Mouse (Mus musculus): ENCODE measurements around the gene Pgm2. TPM values are rescaled to one million over a fixed set of nuclear protein-coding genes. Genes with fewer than 3 reads are reported as not detected.

The Pgm2 gene
- total RNA-seq (2022): 10 to 100 TPM in 2 of 4 experiments, 1 to 10 TPM in 2; 10.0 to 12.6 (median 10.4) TPM

DNA sequence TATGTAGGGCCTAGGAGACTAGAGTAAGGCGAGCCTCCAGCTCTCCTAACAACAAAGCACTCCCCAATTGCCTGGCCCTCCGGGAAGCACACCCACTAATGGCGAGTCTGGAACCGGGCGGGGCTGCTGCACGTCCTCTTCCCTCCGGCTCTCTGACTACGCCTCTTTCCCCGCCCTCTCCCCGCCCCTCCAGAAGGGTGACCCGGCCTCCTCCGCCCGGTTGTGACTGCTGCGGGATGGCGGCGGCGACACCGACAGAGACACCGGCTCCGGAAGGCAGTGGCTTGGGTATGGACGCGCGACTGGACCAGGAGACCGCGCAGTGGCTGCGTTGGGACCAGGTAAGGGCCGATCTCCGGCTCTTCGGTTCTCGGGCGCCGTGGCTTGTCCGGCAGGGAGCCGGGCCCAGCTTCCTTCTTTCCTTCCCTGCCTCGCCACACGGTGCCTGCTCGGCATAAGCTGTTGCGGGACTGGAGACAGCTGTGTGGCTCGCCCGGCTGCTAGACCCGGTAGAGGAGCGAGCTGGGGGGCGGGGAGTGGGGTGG is at the start of gene Pgm2:
TSS of gene Pgm2 (plus strand) at position 203 of the 545 bp plus-strand sequence.
- peak; percentile 63 to 80 for DNase-seq (ENCODE audit: low spot score in 2 of 2)

DNA sequence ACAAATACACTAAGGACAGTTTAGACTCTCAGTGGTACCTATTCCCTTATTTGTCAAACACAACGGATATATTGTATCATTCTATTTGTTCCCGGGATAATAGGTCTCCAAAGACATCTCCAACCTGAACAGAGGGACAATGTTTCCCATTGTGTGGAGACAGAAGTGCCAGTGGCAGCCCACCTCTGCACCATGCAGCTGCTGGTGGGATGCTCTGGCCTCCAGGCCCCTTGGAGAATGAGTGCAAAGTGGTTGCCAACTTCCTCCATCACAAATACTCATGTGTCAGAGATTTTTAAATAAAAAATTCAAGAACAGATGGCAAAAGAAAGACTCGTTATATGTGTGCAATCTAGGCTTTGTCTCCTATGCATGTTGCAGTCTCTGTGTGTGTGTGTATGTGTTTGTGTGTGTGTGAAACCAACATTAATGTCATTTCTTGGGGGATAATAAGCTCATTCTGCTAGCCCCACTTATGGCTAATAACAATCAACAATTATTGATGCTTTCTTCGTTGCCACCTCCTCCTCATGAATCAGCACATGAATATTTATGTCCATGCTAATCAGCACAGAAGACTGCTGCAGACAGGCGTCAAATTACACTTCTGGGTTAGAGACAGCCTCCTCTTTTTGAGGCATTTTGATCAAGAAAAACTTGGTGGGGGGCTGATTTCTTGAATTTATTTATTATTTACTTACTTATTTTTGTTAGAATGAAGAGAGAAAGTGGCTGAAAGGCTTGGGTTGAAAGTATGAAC is 48.9 kb upstream of the Pgm2 start:
- peak in 1 of 2 experiments; percentile 20 for DNase-seq (ENCODE audit: low spot score in 2 of 2)

DNA sequence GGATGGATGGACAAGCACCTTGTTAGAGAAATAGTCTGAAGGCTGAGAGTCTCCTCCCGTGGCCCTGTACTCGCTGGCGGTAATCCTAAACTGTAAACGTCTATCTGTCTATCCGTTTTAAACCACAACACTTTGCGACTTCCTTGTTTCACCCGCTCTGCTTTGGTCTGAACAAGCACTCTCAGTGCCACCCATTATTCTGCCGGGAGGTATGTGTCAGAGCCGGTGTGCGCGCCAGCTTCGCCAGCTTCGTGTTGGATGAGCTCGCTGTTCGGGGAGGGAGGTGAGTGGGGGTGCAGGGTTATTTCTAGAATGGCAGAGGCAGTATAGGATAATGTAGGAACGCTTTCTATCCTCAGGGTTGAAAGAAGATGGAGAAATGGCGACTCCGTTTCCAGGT is 48.0 kb upstream of the Pgm2 start:
- DNase-seq (ENCODE audit: low spot score in 2 of 2): peak in 1 of 2 experiments; percentile 24

GRCm38 (mm10) chr5:64045502-64045901 is 47.2 kb upstream of the Pgm2 start:
- DNase-seq (ENCODE audit: low spot score in 2 of 2): no peak

- no peak for DNase-seq (ENCODE audit: low spot score in 2 of 2)
These were observed 45.8 kb upstream of the Pgm2 start for GRCm38 (mm10) chr5:64046995-64047394.

DNA sequence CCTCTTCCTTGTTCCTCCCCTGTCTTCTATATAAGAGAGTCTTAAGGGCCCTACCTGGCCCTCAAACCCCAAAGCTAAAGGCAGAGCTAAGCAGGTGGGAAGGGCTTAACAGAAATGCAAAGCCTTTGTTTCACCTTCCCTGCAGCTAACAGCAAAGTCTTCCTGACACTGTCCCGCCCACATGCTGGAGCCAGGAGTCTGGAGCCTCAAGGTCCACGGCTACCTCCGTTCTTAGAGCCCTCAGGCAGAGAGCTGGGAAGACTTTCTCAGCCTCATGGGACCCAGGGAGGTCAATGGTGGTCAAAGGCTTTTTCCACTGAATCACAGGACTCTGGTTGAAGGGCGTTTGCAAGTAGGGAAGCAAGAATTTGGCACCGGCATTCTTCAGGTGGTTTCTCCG is 44.8 kb upstream of the Pgm2 start:
- no peak for DNase-seq (ENCODE audit: low spot score in 2 of 2)

GRCm38 (mm10) chr5:64048605-64049004 is 44.1 kb upstream of the Pgm2 start:
- DNase-seq (ENCODE audit: low spot score in 2 of 2): no peak

- DNase-seq (ENCODE audit: low spot score in 2 of 2): no peak
These were observed 43.5 kb upstream of the Pgm2 start for GRCm38 (mm10) chr5:64049256-64049655.

DNA sequence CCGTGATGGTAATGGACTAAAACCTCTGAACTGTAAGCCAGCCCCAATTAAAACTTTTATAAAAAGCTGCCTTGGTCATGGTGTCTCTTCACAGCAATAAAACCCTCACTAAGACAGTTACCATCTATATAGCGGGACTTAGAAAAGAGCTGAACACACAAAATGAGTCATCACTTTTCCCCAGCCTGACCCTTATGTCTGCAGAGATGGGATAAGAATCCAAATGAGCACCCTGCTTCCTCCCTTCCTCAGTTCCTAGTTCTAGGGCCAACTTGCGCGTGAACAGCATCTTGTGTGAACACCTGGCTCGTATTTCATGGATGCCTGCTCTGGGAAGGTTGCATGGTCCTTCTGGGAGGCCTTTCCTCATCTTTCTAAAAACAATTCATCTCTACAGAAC is 39.7 kb upstream of the Pgm2 start:
- DNase-seq (ENCODE audit: low spot score in 2 of 2): no peak

DNA sequence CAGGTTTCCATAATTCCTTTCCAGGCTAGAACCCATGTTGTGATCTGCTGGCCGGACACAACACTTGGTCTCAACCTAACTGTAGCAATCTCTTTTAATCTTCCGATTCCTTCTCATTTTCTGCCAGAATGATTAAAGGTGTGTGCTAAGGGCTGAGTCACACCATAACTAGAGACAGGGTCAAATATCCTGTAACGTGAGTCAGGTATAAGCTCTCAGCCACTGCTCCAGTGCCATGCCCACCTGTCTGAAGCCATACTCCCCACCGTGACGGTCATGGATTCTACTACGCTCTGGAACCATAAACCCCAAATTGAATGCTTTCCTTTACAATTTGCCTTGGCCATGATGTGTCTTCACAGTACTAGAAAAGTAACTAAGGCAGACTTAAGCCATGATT is 36.5 kb upstream of the Pgm2 start:
- DNase-seq (ENCODE audit: low spot score in 2 of 2): no peak

- no peak for DNase-seq (ENCODE audit: low spot score in 2 of 2)
These were observed 31.9 kb upstream of the Pgm2 start for GRCm38 (mm10) chr5:64060881-64061280.

- DNase-seq (ENCODE audit: low spot score in 2 of 2): no peak
These were observed 31.1 kb upstream of the Pgm2 start for GRCm38 (mm10) chr5:64061643-64062042.

DNA sequence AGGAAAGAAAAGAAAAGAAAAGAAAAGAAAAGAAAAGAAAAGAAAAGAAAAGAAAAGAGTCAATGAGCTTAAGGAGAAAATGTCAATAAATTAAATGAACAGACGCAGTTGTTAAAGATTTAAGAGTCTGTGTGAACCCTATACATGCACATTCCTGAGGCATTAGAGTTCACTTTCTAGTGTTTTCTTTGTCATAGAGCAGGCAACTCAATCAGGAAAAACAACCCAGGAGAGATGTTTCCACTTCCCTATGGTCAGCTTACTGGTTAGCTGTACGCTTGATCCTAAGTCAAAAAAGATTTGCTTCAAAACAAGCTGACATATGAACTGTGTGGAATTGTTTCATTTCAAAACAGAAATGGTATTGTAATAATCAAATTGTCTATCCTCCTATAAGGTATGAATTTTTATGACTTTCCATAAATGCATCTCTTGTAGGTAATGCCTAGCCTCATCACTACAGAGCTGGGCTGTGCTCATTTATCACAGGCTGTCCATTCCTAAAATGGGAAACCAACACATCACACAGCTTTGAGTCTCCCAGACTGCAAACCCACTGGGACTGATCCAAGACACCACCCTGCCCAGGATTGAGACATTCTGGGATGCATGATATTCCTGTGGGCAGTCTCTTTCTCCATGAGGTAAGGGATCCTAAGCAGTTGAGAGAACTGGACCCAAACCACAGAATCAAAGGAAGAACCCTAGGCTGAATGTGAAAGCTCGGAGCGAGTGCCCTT is 29.7 kb upstream of the Pgm2 start:
- no peak for DNase-seq (ENCODE audit: low spot score in 2 of 2)

- no peak for DNase-seq (ENCODE audit: low spot score in 2 of 2)
These were observed 29.0 kb upstream of the Pgm2 start for GRCm38 (mm10) chr5:64063622-64064355.

DNA sequence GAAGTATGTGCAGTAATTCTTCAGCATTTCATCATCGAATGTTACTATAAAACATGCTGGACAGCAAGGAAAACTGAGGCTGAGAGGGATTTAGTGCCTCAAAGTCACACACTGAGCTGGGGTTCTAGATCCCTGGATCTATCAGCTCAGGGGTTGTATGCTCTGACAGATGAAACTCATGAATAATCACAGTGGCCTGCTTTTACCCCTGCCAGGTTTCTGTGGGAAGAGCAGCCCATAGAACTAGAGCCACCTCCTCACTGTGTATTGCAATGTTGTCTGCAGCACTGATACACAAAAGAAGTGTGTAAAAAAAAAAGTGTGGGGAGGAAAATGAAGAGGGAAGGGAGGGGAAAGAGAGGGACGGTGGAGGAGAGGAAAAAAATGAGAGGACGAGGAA is 28.3 kb upstream of the Pgm2 start:
- DNase-seq (ENCODE audit: low spot score in 2 of 2): no peak

DNA sequence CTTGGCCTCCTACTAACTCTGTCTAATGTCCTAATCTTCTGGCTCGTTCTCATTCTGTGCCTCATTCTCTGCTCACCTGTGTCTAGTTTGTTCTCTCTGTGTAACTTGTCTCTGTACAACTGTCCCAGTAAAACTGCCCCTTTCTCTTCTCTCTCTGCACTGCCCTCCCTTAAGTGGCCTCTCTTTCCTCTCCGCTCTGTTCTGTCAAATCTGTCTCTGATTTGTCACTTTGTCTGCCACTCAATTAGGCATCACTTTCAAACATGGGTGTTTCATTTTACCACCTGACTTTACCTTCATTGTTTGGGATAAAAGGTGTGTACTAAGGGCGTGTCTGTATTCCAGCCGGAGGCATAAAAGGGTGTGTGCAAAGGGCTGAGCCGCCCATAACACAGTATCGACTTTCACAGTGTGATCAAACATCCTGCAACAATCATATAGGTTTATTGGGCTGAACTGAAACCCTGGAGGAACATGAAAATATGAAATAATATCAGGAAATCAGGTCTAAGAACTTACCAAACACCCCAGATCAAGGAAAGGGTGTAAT is 27.2 kb upstream of the Pgm2 start:
- no peak for DNase-seq (ENCODE audit: low spot score in 2 of 2)

DNA sequence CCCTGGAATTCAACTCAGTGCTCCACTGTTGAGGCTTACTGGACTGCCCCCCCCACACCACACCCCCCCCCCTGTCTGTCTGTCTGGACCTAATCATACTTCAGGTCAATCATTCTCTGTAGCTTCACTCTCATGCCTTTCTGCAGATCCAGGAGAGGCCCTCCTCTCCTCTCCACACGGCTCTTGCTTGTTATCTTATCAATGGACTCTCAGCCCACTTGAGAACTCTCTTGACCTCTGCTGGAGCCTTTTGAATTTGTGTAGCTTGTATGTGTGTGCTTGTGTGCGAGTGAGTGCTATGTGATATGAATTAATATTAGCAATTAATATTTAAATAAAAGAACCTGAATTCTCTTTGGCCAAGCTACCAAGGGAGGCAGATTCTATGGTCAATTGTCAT is 26.6 kb upstream of the Pgm2 start:
- DNase-seq (ENCODE audit: low spot score in 2 of 2): no peak

DNA sequence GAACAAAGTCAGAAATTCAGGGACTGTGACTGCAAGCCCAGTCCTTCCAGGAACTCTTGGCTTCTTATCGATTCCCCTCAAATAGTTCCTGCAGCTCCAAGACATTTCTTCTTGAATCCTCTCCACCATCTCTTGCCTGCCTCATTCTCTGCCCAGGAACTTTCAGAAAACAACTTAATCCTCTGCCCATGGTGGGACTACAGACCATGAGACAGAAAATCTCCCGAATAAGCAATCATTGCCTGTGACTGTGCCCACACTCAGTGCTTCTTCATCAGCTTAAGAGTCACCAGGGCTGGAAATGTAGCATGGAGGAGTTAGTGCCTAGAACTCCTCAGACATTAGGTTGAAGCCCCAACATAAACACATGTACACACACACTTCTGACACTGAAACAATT is 25.2 kb upstream of the Pgm2 start:
- no peak for DNase-seq (ENCODE audit: low spot score in 2 of 2)

DNA sequence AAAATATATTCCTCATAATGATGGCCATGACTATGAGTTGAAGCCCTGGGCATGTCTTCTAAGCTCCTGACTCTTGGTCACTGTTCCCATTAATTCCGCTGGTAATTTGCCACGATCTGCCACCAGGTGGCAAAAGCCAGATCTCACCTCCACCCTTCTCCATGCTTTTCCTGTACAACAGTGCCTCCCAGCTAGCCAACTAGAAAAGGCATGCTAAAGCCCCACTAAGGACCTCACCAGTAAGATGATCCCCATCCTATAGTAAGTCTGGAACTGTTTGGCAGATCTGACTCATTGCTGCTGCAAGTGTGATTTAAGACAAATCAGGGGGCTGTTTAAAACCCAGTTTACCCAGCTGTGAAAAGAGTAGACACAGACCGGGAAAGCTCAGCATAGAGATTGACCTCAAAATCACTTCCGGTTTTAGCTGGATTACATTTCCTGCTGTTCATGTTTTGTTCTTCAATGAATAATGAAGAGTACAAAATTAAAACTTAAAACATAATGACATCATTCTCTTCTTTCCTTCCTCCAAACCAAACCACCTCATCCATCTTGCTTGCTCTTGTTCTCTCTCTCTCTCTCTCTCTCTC is 22.6 kb upstream of the Pgm2 start:
- peak in 1 of 2 experiments; percentile 40 for DNase-seq (ENCODE audit: low spot score in 2 of 2)

- DNase-seq (ENCODE audit: low spot score in 2 of 2): no peak
These were observed 21.8 kb upstream of the Pgm2 start for GRCm38 (mm10) chr5:64070742-64071476.

Data from layer of hippocampus, adult 8-10 months (tissue).